Mouse (Mus musculus): ENCODE data around the gene Dlst.

DNA sequence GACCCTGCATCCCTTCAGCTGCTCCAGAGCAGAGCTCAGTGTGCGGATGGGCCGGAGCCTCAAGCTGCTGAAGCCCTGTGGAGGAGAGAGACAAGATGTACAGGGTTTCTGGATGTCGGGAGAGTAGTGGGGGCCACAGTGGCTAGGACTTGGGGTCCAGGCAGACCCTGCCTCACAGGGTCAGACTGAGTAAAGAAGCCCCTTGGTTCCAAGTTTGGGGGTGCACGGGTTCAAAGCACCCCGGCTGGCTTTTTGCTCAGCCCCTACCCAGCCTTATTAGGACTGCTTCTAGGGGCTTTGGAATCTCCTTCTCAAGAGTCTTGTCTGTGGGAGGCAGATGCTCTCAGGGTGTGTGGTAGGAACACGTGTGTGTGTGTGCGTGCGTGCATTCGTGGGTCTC is 36.2 kb downstream of the Dlst start:
- TF ChIP-seq CTCF (IDR thresholded peaks at IDR 0.05; ENCODE audit: insufficient read depth, low read length), result no peak
- TF ChIP-seq POLR2A (IDR thresholded peaks at IDR 0.05; ENCODE audit: borderline replicate concordance, extremely low read depth, low read depth, low read length), result no peak
